Mouse (Mus musculus) liver, embryonic 14.5 days (tissue): ENCODE data around the gene Tnxb.

ENCODE experiments used
- CTCF ChIP-seq: IDR thresholded peaks from 2 replicates; pipeline ENCODE4 v1.5.1; 2016; ENCODE audit warnings: antibody characterized with exemption, low read depth, control low read depth
- EP300 ChIP-seq: IDR thresholded peaks from 2 replicates; pipeline ENCODE4 v1.6.1; 2016; ENCODE audit warnings: antibody characterized with exemption, low read depth

DNA sequence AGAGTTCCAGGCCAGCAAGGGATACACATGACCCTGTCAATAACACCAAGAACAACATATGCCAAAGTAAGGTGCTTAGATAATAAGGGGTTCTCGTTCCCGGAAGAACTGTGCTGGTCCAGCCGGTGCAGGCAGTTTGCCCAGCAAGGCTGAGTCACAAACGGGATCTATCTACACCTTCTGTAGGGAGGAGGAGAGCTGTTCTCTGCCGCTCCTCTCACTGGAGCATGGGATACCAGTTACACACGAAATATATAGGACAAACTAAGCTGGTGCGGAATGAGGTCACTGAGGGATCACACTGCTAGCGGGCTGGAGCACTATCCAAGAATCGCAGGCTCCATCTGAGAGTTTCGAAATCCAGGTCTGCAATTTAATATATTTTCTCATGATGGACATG, 26.4 kb upstream of the Tnxb start:
- TF ChIP-seq CTCF, result no peak
- TF ChIP-seq EP300, result no peak
